ENCODE assay signal across 28 mouse cellular contexts in genomic region chr7:133718580-133718979, GRCm38 (mm10). TPM values are rescaled to one million over a fixed set of nuclear protein-coding genes. Genes with fewer than 3 reads are reported as not detected.
DNase-seq lines count a peak whose midpoint lies in the region; TF ChIP-seq lines count a peak whose summit lies in the region.
"Had no signal": no experiment of that assay in that cellular context is flagged by ENCODE, and none has a peak within 500 bp of the region (broad histone marks: within the 10 kb centered on the region; RNA-seq: fewer than 3 reads in every experiment).

No protein-coding gene starts in this region.

- no peak for TF ChIP-seq EP300 in heart, adult 2 months (IDR thresholded peaks at IDR 0.05; ENCODE audit: insufficient read depth, low read depth, low read length)

- no peak overlapping the region for H3K4me3 ChIP-seq in heart, adult 2 months
- H3K4me3 ChIP-seq in left cerebral cortex, adult 2 months, result no peak overlapping the region
- H3K4me3 ChIP-seq: embryonic facial prominence, embryonic 15.5 days; heart, embryonic 15.5 days; limb, embryonic 15.5 days; midbrain, embryonic 13.5 days; neural tube, embryonic 15.5 days had no signal

- H3K27me3 ChIP-seq in heart, adult 2 months (ENCODE audit: control insufficient read depth, insufficient read depth, low read length), result no peaks in the 10 kb centered on the region
- H3K27me3 ChIP-seq: embryonic facial prominence, embryonic 15.5 days; heart, embryonic 15.5 days; limb, embryonic 15.5 days; midbrain, embryonic 13.5 days; neural tube, embryonic 15.5 days; Patski had no signal

- DNase-seq in heart, adult 2 months, result no peak
- no peak for DNase-seq in heart, adult 8-10 months (ENCODE audit: low spot score)
- DNase-seq in left cerebral cortex, adult 2 months (ENCODE audit: extremely low spot score in 1 of 2, low spot score in 2 of 2), result no peak
- DNase-seq in left cerebral cortex, postnatal 25 days (ENCODE audit: low spot score in 2 of 2), result no peak
- DNase-seq in 3T3-L1 (ENCODE audit: low read depth, low spot score) (peak; percentile 35), NIH3T3 (ENCODE audit: low read depth) (peak; percentile 10)
- DNase-seq in cerebellum, adult 8-10 months, result no peak
- DNase-seq in heart, postnatal 36 days, result no peak
- DNase-seq: B cell, adult 2 months; cerebellum, adult 18-20 months; cerebellum, postnatal 36 days; heart, adult 11 months; kidney, adult 9 months; lung, postnatal 10 days; right cerebral cortex, postnatal 14 days; spleen, adult 18-20 months; thymus, postnatal 36 days had no signal

- H3K79me2 ChIP-seq in heart, adult 2 months (replicated peaks; ENCODE audit: control insufficient read depth, insufficient read depth, low read length), result no peaks in the 10 kb centered on the region

- 90% methylated on average over 1 of the region's 1 CpGs for WGBS in heart, adult 2 months

- no peak overlapping the region for H3K9ac ChIP-seq in heart, adult 2 months (ENCODE audit: low read depth, low read length)
- H3K9ac ChIP-seq: embryonic facial prominence, embryonic 15.5 days; heart, embryonic 15.5 days; limb, embryonic 15.5 days; midbrain, embryonic 13.5 days; neural tube, embryonic 15.5 days had no signal

- H3K27ac ChIP-seq in heart, adult 2 months, result no peak overlapping the region
- H3K27ac ChIP-seq in left cerebral cortex, adult 2 months, result no peak overlapping the region
- H3K27ac ChIP-seq: embryonic facial prominence, embryonic 15.5 days; heart, embryonic 15.5 days; limb, embryonic 15.5 days; midbrain, embryonic 13.5 days; neural tube, embryonic 15.5 days had no signal

- no peaks in the 10 kb centered on the region for H3K36me3 ChIP-seq in heart, adult 2 months (ENCODE audit: control insufficient read depth, insufficient read depth, low read length)

- TF ChIP-seq CTCF in heart, adult 2 months (IDR thresholded peaks at IDR 0.05), result peak; percentile 54
- peak; percentile 40 for TF ChIP-seq CTCF in left cerebral cortex, adult 2 months (IDR thresholded peaks at IDR 0.05)

- H3K4me1 ChIP-seq in heart, adult 2 months (ENCODE audit: control insufficient read depth, insufficient read depth, low read length), result no peaks in the 10 kb centered on the region
- H3K4me1 ChIP-seq: embryonic facial prominence, embryonic 15.5 days; limb, embryonic 15.5 days; midbrain, embryonic 13.5 days; neural tube, embryonic 15.5 days had no signal

- intact Hi-C loops in heart, adult 2 months (cut with DNase I), result no loop called here
- intact Hi-C loops in left cerebral cortex, adult 2 months (cut with DNase I), result loop anchor here (5.0 kb wide), 1 partner anchor 59 kb away; the partner anchor contains the start of gene Fank1
- intact Hi-C loops in left cerebral cortex, postnatal 25 days (cut with DNase I), result no loop called here
- intact Hi-C loops in heart, postnatal 36 days (cut with DNase I), result no loop called here

- TF ChIP-seq POLR2A in heart, adult 2 months (IDR thresholded peaks at IDR 0.05; ENCODE audit: insufficient read depth, low read depth, low read length), result no peak

RNA-seq across cellular contexts. Expression of gene Uros, which starts 8.7 kb away (rescaled TPM):
- 10 to 100 TPM; 20.1 to 22.9 TPM for total RNA-seq in heart, adult 2 months (2021)
- 22.3 and 36.4 TPM in 2 replicates for polyA plus RNA-seq in heart, adult 2 months (2012; rRNA removed)
- 10 to 100 TPM; 22.1 to 25.5 (median 23.2) TPM for total RNA-seq in heart, adult 8-10 months (2022)
- 10 to 100 TPM; 19.1 to 21.3 TPM for total RNA-seq in left cerebral cortex, adult 2 months (2021)
- 10 to 100 TPM; 21.1 to 22.5 TPM for total RNA-seq in left cerebral cortex, postnatal 25 days (2021)
- total RNA-seq in heart, postnatal 36 days (2021), result 10 to 100 TPM; 20.9 to 21.7 TPM

RNA-seq across cellular contexts. Expression of gene Bccip, which starts 9.4 kb away (rescaled TPM):
- 10 to 100 TPM; 53.5 to 55.7 TPM for total RNA-seq in heart, adult 2 months (2021)
- 29.4 and 49.1 TPM in 2 replicates for polyA plus RNA-seq in heart, adult 2 months (2012; rRNA removed)
- 10 to 100 TPM; 48.8 to 59.6 (median 59.1) TPM for total RNA-seq in heart, adult 8-10 months (2022)
- total RNA-seq in left cerebral cortex, adult 2 months (2021), result 10 to 100 TPM; 66.7 to 73.4 TPM
- 10 to 100 TPM; 67.3 to 68.4 TPM for total RNA-seq in left cerebral cortex, postnatal 25 days (2021)
- total RNA-seq in heart, postnatal 36 days (2021), result 10 to 100 TPM; 50.5 to 51.8 TPM

RNA-seq across cellular contexts. Expression of gene Mmp21, which starts 38.7 kb away (rescaled TPM):
- total RNA-seq in heart, adult 2 months (2021), result not detected
- not detected in 2 replicates for polyA plus RNA-seq in heart, adult 2 months (2012; rRNA removed)
- total RNA-seq in heart, adult 8-10 months (2022), result not detected
- under 1 TPM in 1 of 2 experiments, not detected in 1; 0.16 TPM for total RNA-seq in left cerebral cortex, adult 2 months (2021)
- not detected for total RNA-seq in left cerebral cortex, postnatal 25 days (2021)
- total RNA-seq in heart, postnatal 36 days (2021), result not detected
- total RNA-seq: adrenal gland, postnatal 4 days; gastrocnemius, adult 18-20 months; megakaryocyte, adult 5-6 weeks had no signal
- polyA plus RNA-seq: heart, embryonic 15.5 days; hindbrain, embryonic 11.5 days; large intestine, adult 2 months; limb, embryonic 15.5 days; neural tube, embryonic 15.5 days; Patski had no signal

RNA-seq across cellular contexts. Expression of gene Fank1, which starts 58.1 kb away (rescaled TPM):
- not detected for total RNA-seq in heart, adult 2 months (2021)
- polyA plus RNA-seq in heart, adult 2 months (2012; rRNA removed), result 0.10 and 0.32 TPM in 2 replicates
- total RNA-seq in heart, adult 8-10 months (2022), result not detected
- total RNA-seq in left cerebral cortex, adult 2 months (2021), result 1 to 10 TPM; 3.6 to 4.1 TPM
- total RNA-seq in left cerebral cortex, postnatal 25 days (2021), result 1 to 10 TPM; 3.7 to 3.9 TPM
- not detected for total RNA-seq in heart, postnatal 36 days (2021)
- total RNA-seq: gastrocnemius, adult 18-20 months; megakaryocyte, adult 5-6 weeks had no signal
- polyA plus RNA-seq: limb, embryonic 15.5 days had no signal

Comparison
In these comparisons a context has a peak if more than half of its experiments do, and no peak if none do; other contexts are left out.
1. DNase-seq: peak in 3T3-L1 (single experiment) and NIH3T3 (single experiment); none in heart, adult 2 months (0 of 2), heart, adult 8-10 months (single experiment), left cerebral cortex, adult 2 months (0 of 2), left cerebral cortex, postnatal 25 days (0 of 2), cerebellum, adult 8-10 months (single experiment) and heart, postnatal 36 days (0 of 2).